Mouse (Mus musculus): ENCODE measurements around the gene Tekt1. TPM values are rescaled to one million over a fixed set of nuclear protein-coding genes. Genes with fewer than 3 reads are reported as not detected.

Tekt1 gene
- total RNA-seq, 2 experiments from 2014 or later: 0.78 TPM

- intact Hi-C loops (cut with DNase I; ENCODE audit: low total_unique reads): no loop called here
- DNase-seq: no peak
Measured at GRCm38 (mm10) chr11:72393243-72393642, 31.0 kb upstream of the Tekt1 start.

GRCm38 (mm10) chr11:72391181-72391580 lies 28.9 kb upstream of the Tekt1 start:
- intact Hi-C loops (cut with DNase I; ENCODE audit: low total_unique reads): no loop called here
- DNase-seq: no peak

GRCm38 (mm10) chr11:72389407-72390142 lies 27.3 kb upstream of the Tekt1 start:
- DNase-seq: peak; percentile 47
- intact Hi-C loops (cut with DNase I; ENCODE audit: low total_unique reads): no loop called here

GRCm38 (mm10) chr11:72388113-72388529 lies 25.9 kb upstream of the Tekt1 start:
- intact Hi-C loops (cut with DNase I; ENCODE audit: low total_unique reads): no loop called here

GRCm38 (mm10) chr11:72379351-72379750 lies 17.1 kb upstream of the Tekt1 start:
- intact Hi-C loops (cut with DNase I; ENCODE audit: low total_unique reads): loop anchor here (5.0 kb wide), 1 partner anchor 38 kb away; no protein-coding TSS in a partner anchor
- peak; percentile 44 for DNase-seq

More at GRCm38 (mm10) chr11:72388113-72388529, 25.9 kb upstream of the Tekt1 start:
- DNase-seq: no peak

- intact Hi-C loops (cut with DNase I; ENCODE audit: low total_unique reads): loop anchor here (5.0 kb wide), 1 partner anchor 39 kb away; no protein-coding TSS in a partner anchor
- DNase-seq: peak; percentile 58
Measured at GRCm38 (mm10) chr11:72378222-72378621, 16.0 kb upstream of the Tekt1 start.

GRCm38 (mm10) chr11:72376562-72376961 lies 14.3 kb upstream of the Tekt1 start:
- DNase-seq: no peak
- intact Hi-C loops (cut with DNase I; ENCODE audit: low total_unique reads): loop anchor here (5.0 kb wide), 1 partner anchor 41 kb away; no protein-coding TSS in a partner anchor

GRCm38 (mm10) chr11:72369904-72370672 lies 7.8 kb upstream of the Tekt1 start:
- no peak for DNase-seq

GRCm38 (mm10) chr11:72367934-72368674 lies 5.9 kb upstream of the Tekt1 start:
- intact Hi-C loops (cut with DNase I; ENCODE audit: low total_unique reads): no loop called here
- no peak for DNase-seq

More at GRCm38 (mm10) chr11:72369904-72370672, 7.8 kb upstream of the Tekt1 start:
- intact Hi-C loops (cut with DNase I; ENCODE audit: low total_unique reads): no loop called here

- no peak for DNase-seq
- intact Hi-C loops (cut with DNase I; ENCODE audit: low total_unique reads): no loop called here
Measured at GRCm38 (mm10) chr11:72366126-72366525, 3.9 kb upstream of the Tekt1 start.

GRCm38 (mm10) chr11:72364526-72364925 lies 2.3 kb upstream of the Tekt1 start:
- DNase-seq: no peak
- intact Hi-C loops (cut with DNase I; ENCODE audit: low total_unique reads): no loop called here

GRCm38 (mm10) chr11:72363523-72364240 lies 1.4 kb upstream of the Tekt1 start:
- intact Hi-C loops (cut with DNase I; ENCODE audit: low total_unique reads): no loop called here

GRCm38 (mm10) chr11:72361385-72362346 lies 576 bp downstream of the Tekt1 start:
- intact Hi-C loops (cut with DNase I; ENCODE audit: low total_unique reads): no loop called here
- DNase-seq: peak; percentile 61

More at GRCm38 (mm10) chr11:72363523-72364240, 1.4 kb upstream of the Tekt1 start:
- no peak for DNase-seq

- intact Hi-C loops (cut with DNase I; ENCODE audit: low total_unique reads): loop anchor here (5.0 kb wide), 2 partner anchors 57 to 72 kb away; partner anchors contain the start of gene Smtnl2
- peak; percentile 80 for DNase-seq
Measured at GRCm38 (mm10) chr11:72354971-72355728, 7.1 kb downstream of the Tekt1 start.

GRCm38 (mm10) chr11:72353186-72353585 lies 9.1 kb downstream of the Tekt1 start:
- DNase-seq: no peak
- intact Hi-C loops (cut with DNase I; ENCODE audit: low total_unique reads): no loop called here

- intact Hi-C loops (cut with DNase I; ENCODE audit: low total_unique reads): no loop called here
- no peak for DNase-seq
Measured at GRCm38 (mm10) chr11:72352272-72352671, 10.0 kb downstream of the Tekt1 start.

- DNase-seq: no peak
- intact Hi-C loops (cut with DNase I; ENCODE audit: low total_unique reads): no loop called here
Measured at GRCm38 (mm10) chr11:72349652-72350051, 12.6 kb downstream of the Tekt1 start.
